Mouse (Mus musculus) Muller cell, postnatal 12 days (primary cell): ENCODE measurements around the gene Gm11937.
"Not testable (repeated sequence)": the region's sequence is repeated elsewhere in the genome, so short reads cannot be mapped to it uniquely, and the experiment has no call there.

Experiments
- DNase-seq: peaks from one replicate; pipeline ENCODE4 v3.0.0-alpha.2; 2015; ENCODE audit errors: inconsistent ontology term

Gene Gm11937

DNA sequence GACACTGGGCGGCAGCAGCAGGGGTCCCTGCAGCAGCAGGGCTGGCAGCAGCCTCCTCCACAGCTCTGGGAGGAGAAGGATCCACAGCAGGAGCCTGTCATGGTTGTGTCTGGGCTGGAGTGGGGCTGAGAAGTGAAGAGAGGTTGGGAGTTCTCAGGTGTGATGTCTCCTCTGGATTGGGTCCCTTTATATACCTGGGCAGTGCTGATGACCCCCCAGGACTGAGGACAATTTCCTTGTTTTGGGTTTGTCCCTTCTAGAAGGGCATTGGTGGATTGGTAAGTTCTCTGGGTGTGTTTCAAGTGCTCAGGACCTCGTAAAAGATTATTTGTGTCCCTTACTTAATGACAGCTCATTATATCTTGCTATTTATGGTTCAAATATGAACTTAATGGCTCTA is at the start of gene Gm11937:
Gene Gm11937, minus strand, starts transcription at position 101 of the 400 bp plus-strand sequence.
- not testable (repeated sequence) for DNase-seq

DNA sequence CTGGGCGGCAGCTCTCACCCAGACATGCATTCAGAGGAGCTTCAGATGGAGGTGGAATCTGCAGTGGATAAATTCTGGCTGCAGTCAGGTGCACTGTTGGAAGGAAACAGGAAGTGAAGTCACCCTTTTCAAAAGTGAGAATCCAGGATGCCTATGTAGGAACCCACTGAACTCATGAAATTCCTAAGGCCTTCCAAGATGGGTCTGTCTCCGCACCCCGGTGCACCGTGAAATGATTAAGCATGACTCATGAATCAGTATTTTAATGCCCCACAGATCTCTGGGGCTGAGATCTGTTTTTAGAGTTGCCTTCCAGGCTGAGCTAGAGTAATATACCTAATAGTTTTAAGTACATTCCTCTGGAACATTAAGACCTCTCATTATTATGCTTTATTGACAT is 49.3 kb upstream of the Gm11937 start:
- peak; percentile 78 for DNase-seq

DNA sequence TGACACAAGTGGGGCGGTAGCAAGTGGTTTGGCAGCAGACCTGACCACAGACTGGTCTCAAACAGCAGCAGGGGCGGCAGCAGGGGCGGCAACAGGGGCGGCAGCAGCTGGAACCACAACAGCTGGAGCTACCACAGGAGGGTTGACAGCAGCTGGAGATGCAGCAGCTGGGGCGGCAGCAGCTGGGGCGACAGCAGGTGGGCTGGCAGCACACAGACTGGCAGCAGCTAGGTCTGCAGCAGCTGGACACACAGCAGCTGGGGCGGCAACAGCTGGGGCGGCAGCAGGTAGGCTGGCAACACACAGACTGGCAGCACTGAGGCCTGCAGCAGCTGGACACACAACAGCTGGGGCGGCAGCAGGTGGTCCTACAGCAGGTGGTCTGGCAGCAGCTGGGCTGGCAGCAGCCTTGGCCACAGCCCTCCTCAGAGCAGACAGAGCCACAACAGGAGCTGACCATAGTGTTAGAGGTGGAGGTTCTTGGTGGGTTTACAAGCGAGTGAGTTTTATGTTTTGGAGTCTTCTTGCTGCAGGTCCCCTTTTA is 48.5 kb upstream of the Gm11937 start, which contains the start of gene Gm11563:
Gene Gm11563, minus strand, starts transcription at position 494 of the 544 bp plus-strand sequence.
- DNase-seq = not testable (repeated sequence)

DNA sequence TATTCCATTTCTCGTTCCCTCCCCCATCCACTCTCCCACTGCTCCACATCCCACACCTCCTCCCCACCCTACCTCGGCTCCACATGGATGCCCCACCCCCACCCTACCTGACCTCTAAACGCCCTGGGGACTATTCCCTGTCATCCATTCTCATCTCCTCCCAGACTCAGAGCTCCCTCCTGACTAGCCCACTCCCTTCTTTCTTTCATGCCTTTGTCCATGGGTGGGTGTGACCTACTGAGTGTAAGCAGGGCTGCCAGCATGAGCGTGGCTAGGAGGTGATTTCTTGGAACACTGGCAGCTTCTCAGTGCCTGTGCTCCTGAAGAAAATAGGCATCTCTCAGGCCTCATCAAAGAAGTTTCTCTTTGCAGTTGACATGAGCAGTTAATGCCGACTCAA is 47.1 kb upstream of the Gm11937 start:
- DNase-seq = no peak

DNA sequence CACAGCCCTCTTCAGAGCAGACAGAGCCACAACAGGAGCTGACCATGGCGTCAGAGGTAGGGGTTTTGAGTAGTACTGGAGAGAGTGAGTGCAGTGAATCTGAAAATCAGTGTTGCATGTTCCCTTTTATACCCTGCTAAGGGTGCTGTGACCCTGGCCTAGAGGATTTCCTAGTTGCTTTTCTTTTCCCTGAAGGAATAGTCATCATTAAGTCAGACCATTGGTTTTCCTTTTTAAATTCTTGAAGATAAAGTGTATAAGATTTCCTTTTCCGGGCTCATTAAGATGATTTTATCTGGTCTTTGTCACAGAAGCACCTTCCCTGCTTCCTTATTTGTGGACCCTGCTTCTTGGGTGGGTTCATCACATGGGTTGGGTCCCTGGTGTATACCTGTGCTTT is 40.1 kb upstream of the Gm11937 start, which contains the start of gene Gm11555:
Gene Gm11555, minus strand, starts transcription at position 101 of the 400 bp plus-strand sequence.
- DNase-seq = no peak

DNA sequence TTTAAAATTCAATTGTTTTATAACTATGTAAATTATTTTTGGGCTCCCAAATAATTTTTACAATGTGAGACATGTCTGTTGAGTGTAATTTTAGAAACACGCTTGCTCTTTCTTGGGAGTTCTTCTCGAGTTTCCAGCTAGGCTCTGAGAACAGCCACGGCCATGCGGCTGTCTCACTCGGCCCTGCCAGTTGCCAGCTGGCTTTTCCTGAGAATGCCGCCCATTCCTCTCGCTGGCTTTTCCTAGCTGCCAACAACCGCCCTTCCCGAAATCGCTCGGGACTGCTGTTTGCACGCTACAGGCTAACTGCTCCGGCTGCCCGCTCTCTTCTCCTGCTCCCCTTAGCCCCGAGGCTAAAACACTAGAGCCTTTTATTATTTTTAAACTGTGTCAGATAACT is 36.5 kb upstream of the Gm11937 start:
- no peak for DNase-seq

DNA sequence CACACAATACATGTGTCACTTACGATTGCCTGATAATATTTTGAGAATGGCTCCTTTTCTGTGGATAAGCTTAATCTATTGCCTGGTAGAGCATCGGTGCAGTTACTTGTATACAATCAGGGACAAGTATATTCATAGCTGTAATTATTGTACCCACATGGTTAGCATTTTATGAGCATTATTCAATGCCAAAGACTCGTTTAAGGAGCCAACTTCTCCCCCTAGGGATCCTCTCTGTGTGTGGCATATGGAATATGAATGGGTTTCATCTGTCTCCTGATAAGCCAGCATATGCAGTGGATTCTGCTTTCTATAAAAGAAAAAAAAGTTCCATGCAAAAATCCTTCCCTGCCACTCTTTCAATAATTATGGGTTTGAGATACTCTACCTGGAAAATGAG is 34.4 kb upstream of the Gm11937 start:
- DNase-seq = no peak

DNA sequence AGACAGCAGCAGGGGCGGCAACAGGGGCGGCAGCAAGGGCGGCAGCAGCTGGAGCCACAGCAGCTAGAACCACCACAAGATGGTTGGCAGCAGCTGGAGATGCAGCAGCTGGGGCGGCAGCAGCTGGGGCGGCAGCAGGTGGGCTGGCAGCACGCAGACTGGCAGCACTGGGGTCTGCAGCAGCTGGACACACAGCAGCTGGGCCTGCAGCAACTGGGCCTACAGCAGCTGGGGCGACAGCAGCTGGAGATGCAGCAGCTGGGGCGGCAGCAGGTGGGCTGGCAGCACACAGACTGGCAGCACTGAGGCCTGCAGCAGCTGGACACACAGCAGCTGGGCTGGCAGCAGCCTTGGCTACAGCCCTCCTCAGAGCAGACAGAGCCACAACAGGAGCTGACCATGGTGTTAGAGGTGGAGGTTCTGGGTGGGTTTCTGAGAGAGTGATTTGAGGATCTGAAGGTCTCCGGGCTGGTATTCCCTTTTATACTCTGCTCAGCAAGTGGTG is 33.7 kb upstream of the Gm11937 start, which contains the start of gene Krtap4-7:
Gene Krtap4-7, minus strand, starts transcription at position 455 of the 505 bp plus-strand sequence.
- DNase-seq = not testable (repeated sequence)

DNA sequence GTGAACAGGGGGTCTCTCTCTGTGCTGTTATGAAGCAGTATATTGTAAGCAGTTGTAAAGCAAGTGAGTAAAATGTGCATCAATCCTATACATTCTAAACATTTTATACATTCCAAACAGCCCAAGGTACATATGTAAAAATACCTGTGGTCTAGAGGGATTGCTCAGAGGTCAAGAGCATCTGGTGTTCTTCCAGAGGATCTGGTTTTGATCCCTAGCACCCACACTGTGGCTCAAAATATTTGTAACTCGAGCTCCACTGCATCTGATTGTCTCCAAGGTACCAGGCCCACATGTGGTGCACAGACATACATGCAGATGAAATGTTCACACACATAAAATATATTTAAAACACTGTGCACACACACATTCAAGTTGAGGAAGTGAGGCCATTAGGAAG is 30.9 kb upstream of the Gm11937 start:
- no peak for DNase-seq

DNA sequence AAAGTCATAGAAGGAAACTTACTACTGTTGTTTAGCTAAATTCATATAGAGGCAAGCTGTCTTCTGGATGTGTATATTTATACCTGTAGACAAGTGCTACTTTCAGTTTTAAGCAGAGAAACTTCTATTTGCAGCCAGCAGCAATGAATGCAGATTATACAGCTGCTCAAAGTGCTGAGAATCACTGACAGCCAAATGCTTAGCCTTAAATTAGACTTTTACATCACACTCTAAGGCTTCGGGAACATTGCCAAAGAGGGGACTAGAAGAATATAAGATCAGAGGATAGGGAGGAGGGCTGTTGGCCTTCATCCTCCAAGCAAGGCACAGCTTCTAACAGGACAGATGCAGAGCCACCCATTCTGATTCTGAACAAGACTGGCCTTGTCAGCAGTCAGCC is 27.1 kb upstream of the Gm11937 start:
- no peak for DNase-seq

DNA sequence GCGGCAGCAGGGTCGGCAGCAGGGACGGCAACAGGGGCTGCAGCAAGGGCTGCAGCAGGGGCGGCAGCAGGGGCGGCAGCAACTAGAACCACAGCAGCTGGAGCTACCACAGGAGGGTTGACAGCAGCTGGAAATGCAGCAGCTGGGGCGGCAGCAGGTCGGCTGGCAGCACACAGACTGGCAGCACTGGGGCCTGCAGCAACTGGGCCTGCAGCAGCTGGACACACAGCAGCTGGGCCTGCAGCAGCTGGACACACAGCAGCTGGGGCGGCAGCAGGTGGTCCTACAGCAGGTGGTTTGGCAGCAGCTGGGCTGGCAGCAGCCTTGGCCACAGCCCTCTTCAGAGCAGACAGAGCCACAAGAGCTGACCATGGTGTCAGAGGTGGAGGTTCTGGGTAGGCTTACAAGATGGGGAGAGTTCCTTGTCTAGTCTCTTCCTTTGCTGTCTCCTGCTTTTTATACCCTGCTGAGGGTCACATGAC is 24.7 kb upstream of the Gm11937 start, which contains the start of gene Krtap4-2:
Gene Krtap4-2, minus strand, starts transcription at position 432 of the 482 bp plus-strand sequence.
- DNase-seq = no peak

DNA sequence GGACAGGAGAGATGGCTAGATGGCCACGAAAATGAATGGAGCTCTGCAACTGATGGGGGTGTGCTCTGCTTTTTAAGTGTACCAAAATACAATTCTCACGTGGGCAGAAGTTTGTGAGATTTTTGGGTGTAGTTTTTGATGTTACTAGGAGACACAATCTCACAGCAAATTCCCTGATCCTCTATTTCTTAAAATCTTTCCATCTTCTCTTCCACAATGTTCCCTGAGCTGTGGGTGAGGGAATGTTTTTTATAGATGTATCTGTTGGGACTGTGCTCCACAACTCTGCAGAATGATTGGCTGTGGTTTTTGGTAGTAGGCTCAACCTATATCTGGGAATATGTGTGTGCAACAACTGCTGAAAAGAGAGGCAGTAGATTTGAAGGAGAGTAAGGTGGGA is 23.3 kb upstream of the Gm11937 start:
- DNase-seq = no peak

DNA sequence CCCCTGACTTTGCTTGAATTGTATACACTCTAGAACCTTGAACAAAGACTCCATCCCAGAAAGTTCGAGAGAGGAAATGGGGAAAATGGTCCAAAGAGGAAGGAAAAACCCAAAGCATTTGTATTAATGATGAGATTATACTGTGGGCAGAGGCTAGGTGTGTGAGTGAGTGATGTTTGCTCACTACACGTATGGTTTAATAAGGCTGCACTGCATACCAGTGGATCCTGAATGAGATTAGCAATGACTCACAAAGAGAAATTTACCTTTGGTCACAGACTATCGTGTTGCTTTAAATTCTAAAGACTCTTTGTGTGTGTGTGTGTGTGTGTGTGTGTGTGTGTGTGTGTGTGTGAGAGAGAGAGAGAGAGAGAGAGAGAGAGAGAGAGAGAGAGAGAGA is 20.9 kb upstream of the Gm11937 start:
- no peak for DNase-seq

DNA sequence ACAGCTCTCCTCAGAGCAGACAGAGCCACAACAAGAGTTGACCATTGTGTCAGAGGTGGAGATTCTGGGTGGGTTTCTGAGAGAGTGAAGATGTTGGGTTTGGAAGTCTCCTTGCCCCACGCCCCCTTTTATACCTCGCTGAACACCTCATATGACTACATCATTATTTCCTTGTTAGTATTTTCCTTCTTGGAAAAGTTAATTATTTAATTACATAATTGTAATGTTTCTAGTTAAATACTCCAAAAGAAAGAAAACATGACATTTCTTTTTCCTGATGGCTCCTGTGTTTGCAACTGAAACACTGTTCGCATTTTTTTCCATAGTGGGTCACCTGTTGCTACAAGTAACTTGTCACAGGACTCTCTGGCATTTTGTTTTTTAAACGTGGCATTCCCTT is 18.1 kb upstream of the Gm11937 start, which contains the start of gene Krtap4-1:
Gene Krtap4-1, minus strand, starts transcription at position 101 of the 400 bp plus-strand sequence.
- no peak for DNase-seq

DNA sequence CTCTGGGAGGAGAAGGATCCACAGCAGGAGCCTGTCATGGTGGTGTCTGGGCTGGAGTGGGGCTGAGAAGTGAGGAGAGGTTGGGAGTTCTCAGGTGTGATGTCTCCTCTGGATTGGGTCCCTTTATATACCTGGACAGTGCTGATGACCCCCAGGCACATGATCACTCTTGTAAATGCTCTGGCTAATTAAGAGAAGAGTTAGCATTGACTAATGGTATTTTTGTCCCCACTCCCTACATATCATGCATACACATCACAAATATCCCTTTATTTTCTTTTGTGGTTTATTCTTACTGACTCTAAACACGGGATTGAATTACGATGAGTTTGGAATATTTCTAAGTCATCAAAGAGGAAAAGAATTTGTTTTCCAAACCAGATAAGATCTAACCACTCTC is 10.3 kb upstream of the Gm11937 start, which contains the start of gene Gm11562:
Gene Gm11562, minus strand, starts transcription at position 101 of the 400 bp plus-strand sequence.
- DNase-seq = no peak

DNA sequence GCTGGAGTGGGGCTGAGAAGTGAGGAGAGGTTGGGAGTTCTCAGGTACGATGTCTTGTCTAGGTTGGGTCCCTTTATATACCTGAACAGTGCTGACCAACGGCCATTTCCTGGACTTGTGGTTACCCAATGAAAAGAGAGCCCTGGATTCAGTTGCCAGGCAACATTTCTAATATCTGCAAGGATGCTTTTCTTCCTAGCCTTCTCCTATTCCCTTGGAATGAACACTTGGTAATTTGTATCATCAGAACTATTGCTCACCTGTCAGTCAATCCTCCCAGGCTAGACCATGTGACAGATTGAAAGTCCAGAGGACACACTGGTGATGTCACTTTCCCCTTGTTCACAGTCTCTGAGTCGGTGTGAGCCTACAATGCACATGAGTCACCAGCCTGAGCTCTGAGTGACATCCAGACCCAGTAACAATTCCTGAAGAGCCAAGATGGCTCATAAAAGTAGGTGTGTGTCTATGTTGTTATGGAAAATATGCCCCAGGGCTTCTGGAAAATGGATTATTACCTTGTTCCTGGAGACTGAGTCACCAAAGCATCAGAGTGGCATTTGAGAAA is 4.9 kb upstream of the Gm11937 start, which contains the start of gene Krtap2-4:
Gene Krtap2-4, minus strand, starts transcription at position 51 of the 568 bp plus-strand sequence.
- peak; percentile 57 for DNase-seq

DNA sequence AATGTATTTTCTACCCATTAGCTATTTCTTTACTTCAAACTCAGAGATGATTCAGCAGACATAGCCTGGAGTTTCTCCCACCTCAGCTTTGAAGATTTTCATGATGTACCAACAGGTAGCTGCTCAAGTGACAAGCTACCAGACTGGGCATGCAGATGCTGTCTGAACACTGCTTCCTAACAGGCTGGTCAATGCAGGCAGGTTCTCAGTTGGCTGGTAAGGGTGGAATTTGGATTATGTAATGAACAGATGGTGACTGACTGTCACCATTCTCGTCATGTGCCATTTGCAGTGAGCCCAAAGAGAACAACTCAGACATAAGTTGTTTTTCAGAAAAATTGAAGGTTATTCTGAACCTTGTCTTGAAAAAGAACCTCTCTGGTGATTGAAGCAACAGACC is 863 bp downstream of the Gm11937 start:
- no peak for DNase-seq

DNA sequence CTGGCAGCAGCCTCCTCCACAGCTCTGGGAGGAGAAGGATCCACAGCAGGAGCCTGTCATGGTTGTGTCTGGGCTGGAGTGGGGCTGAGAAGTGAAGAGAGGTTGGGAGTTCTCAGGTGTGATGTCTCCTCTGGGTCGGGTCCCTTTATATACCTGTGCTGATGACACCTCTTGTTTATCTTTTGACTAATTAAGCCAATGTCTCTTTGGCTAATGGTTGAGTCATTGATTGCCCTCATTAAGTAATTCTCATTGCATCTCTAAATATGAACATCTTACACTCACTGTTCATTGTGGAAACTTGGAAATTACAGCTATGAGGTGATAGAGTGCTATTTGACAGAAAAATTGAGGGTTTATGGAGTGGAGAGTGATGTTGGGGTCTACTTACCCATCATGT is 6.8 kb downstream of the Gm11937 start, which contains the start of gene Gm11938:
Gene Gm11938, minus strand, starts transcription at position 101 of the 400 bp plus-strand sequence.
- DNase-seq = not testable (repeated sequence)

DNA sequence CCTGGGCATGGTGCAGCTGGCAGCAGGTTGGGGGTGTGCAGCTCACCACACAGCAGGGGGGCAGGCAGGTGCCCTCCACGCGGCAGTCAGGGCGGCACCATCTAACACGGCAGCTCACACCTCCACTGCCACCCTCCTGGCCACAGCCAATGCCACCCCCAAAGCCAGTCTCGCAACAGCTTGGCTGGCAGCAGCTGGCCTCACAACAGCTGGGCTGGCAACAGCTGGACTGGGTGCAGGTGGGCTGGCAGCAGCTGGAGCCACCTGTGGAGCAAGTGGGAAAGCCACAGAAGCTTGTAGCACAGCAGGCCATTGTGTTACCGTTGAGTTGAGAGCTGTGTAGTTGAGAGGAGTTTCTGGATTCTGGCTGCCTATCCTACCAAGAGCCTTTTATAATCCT is 12.2 kb downstream of the Gm11937 start, which contains the start of gene Krtap9-3:
Gene Krtap9-3, minus strand, starts transcription at position 364 of the 400 bp plus-strand sequence.
- not testable (repeated sequence) for DNase-seq

DNA sequence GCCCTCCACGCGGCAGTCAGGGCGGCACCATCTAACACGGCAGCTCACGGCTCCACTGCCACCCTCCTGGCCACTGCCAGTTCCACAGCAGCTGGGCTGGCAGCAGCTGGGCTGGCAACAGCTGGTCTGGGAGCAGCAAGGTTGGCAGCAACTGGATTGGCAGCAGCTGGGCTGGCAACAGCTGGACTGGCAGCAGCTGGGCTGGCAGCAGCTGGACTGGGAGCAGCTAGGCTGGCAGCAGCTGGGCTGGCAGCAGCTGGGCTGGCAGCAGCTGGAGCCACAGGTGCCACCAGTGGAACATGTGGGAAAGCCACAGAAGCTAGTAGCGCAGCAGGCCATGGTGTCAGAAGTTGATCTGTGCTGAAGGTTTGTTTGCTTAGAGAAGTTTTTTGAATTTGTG is 19.0 kb downstream of the Gm11937 start, which contains the start of gene Krtap1-3:
Gene Krtap1-3, minus strand, starts transcription at position 359 of the 400 bp plus-strand sequence.
- DNase-seq = no peak

DNA sequence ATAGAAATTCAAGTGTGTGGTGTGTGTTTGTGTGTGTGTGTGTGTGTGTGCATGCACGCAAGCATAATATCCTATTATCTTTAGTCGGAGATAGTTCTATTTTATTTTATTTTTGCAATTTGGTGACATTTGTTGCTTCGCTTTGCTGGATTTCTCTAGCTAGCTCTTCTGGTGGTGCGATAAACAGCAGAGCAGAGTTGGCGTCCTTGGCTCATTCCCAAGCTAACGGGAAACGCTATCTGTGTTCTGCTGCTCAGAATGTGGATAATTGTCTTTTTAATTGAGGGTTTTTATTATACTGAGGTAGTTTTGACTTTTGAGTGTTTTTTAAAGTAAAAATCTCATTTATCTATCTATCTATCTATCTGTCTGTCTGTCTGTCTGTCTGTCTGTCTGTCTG is 24.9 kb downstream of the Gm11937 start:
- no peak for DNase-seq

DNA sequence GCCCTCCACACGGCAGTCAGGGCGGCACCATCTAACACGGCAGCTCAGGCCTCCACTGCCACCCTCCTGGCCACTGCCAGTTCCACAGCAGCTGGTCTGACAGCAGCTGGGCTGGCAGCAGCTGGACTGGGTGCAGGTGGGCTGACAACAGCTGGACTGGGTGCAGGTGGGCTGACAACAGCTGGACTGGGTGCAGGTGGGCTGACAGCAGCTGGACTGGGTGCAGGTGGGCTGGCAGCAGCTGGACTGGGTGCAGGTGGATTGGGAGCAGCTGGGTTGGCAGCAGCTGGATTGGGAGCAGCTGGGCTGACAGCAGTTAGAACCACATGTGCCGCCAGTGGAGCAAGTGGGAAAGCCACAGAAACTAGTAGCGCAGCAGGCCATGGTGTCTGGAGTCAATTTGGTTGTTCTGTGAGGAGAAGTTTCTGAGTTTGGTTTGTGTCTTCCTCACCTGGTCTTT is 26.7 kb downstream of the Gm11937 start, which contains the start of gene Krtap1-4:
Gene Krtap1-4, minus strand, starts transcription at position 410 of the 460 bp plus-strand sequence.
- DNase-seq = no peak
